Mouse (Mus musculus) heart, embryonic 15.5 days (tissue): ENCODE measurements at regions not wholly inside any gene's neighbourhood (a gene's known extent, or its start where the extent isn't known, plus 50 kb on each side); places are given as distances from the start of the nearest gene placed in this dataset.

Source experiments
- ATAC-seq: fragments of 200-750 bp; cut with Nextera tagmentation; replicated peaks from 2 replicates; pipeline ENCODE4 v1.8.0; 2017; ENCODE audit warnings: low read depth, moderate TSS enrichment; ENCODE audit not compliant: insufficient number of reproducible peaks, insufficient read depth, low FRiP score
- H3K27ac ChIP-seq: fragments of 300-500 bp; sonication (generic); 2 replicates; pipeline ENCODE4 v1.5.1; 2015; ENCODE audit warnings: mild to moderate bottlenecking, inconsistent platforms
- H3K27me3 ChIP-seq: fragments of 300-500 bp; sonication (generic); 2 replicates; pipeline ENCODE4 v1.6.1; 2015; ENCODE audit warnings: inconsistent platforms
- H3K36me3 ChIP-seq: fragments of 300-500 bp; sonication (generic); 2 replicates; pipeline ENCODE4 v1.6.1; 2015; ENCODE audit warnings: mild to moderate bottlenecking, inconsistent platforms
- H3K4me1 ChIP-seq: fragments of 300-500 bp; sonication (generic); replicated peaks from 2 replicates; pipeline ENCODE4 v1.6.1; 2015; ENCODE audit warnings: inconsistent platforms
- H3K4me2 ChIP-seq: fragments of 300-500 bp; sonication (generic); 2 replicates; pipeline ENCODE4 v1.6.1; 2015; ENCODE audit warnings: inconsistent platforms, mild to moderate bottlenecking, moderate library complexity
- H3K4me3 ChIP-seq: fragments of 300-500 bp; sonication (generic); 2 replicates; pipeline ENCODE4 v1.5.1; 2015; ENCODE audit warnings: mild to moderate bottlenecking, inconsistent platforms
- H3K9ac ChIP-seq: fragments of 300-500 bp; sonication (generic); 2 replicates; pipeline ENCODE4 v1.6.1; 2015; ENCODE audit warnings: mild to moderate bottlenecking, inconsistent platforms
- H3K9me3 ChIP-seq: fragments of 300-500 bp; sonication (generic); replicated peaks from 2 replicates; pipeline ENCODE4 v1.6.1; 2016; ENCODE audit warnings: inconsistent platforms
- WGBS: fragments of 180-500 bp; shearing (Covaris S2); methylation state at CpG from one replicate; pipeline ENCODE4 v1.1.7; 2015; ENCODE audit warnings: mixed read lengths; 5-methylcytosine and 5-hydroxymethylcytosine counted together

DNA sequence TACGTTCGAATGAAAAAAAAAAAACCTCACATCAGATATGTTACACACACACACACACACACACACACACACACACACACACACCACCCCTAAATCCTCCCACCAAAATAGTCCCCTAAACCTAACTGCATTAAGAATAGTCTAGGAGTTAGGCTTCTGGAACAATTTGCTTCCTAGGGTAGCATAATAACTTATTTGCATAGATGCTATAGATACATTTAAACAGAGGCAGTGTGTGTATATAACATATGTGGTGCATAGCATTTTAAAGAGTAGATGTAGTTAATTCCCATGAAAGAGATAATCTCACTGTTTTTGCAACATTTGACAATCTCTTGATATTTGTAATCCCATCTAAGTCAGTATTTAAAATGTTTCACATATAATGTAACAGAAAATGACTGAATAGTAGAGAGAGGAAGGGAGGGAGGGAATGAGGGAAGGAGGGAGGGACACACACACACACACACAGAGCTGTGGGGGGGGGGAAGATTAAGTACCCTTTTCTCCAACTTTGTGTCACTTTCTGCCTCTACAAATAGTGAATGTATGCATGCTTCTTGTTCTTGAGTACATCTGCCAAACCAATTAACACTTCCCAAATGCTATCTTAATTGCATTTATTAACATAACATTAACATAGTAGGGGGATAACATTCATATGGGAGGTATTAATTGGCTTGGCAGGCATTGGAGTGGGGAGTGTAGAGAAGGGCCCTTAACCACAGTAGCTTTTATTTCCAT lies 127.7 kb upstream of the Tle1 start:
- ATAC-seq = no peak
- H3K27me3 ChIP-seq = no peaks in the 10 kb centered on the region
- no peak overlapping the region for H3K27ac ChIP-seq
- no peaks in the 10 kb centered on the region for H3K4me1 ChIP-seq
- H3K36me3 ChIP-seq = no peaks in the 10 kb centered on the region
- H3K4me3 ChIP-seq = no peak overlapping the region
- no peak overlapping the region for H3K4me2 ChIP-seq
- 67% methylated on average over 2 of the region's 2 CpGs for WGBS
- no peaks in the 10 kb centered on the region for H3K9me3 ChIP-seq
- H3K9ac ChIP-seq = no peak overlapping the region

- ATAC-seq = no peak
- Histone ChIP-seq H3K4me3 (no peak overlapping the region), H3K4me1 (no peaks in the 10 kb centered on the region), H3K9ac (no peak overlapping the region), H3K9me3 (no peaks in the 10 kb centered on the region), H3K36me3 (no peaks in the 10 kb centered on the region), H3K4me2 (no peak overlapping the region), H3K27me3 (no peaks in the 10 kb centered on the region), H3K27ac (no peak overlapping the region)
These were observed 124.2 kb upstream of the Tle1 start for GRCm38 (mm10) chr4:72324913-72325312.

DNA sequence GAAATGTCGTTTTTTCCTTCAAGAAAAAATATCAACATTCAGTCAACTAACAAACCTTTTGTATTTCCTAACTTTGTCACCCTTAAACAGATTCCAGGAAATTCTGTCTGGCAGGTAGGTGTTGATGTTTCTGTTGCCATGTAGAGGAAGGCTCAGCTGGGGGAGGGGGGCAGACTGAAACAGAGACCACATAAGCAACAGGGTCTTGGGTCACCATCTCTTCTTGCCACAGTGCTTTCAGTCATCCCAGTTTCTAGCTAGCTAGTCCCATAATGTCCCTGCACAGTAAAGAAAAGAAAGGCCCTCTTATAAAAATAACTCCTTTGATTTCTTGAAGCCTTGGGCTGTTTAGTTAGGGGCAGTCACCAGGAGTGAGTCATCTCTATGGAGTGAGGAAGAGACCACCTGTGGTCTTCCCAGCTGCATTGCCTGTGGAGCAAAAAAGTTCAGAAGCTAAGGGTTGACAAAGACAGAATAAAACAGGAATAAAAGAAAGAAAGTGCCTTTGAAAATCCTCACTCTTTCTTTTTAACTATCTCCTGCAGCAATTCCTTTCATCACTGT lies 84.5 kb upstream of the Tle1 start:
- no peak overlapping the region for H3K27ac ChIP-seq
- H3K27me3 ChIP-seq = no peaks in the 10 kb centered on the region
- H3K4me1 ChIP-seq = no peaks in the 10 kb centered on the region
- no peaks in the 10 kb centered on the region for H3K36me3 ChIP-seq
- H3K9me3 ChIP-seq = no peaks in the 10 kb centered on the region
- no peak overlapping the region for H3K9ac ChIP-seq
- ATAC-seq = no peak
- no peak overlapping the region for H3K4me3 ChIP-seq
- H3K4me2 ChIP-seq = no peak overlapping the region
- WGBS = 30% methylated on average over 1 of the region's 1 CpGs

- Histone ChIP-seq H3K27me3 (no peaks in the 10 kb centered on the region), H3K4me1 (no peaks in the 10 kb centered on the region), H3K4me3 (no peak overlapping the region), H3K9ac (no peak overlapping the region), H3K36me3 (no peaks in the 10 kb centered on the region), H3K27ac (no peak overlapping the region), H3K9me3 (no peaks in the 10 kb centered on the region), H3K4me2 (no peak overlapping the region)
- no peak for ATAC-seq
- WGBS = 78% methylated on average over 1 of the region's 1 CpGs
These were observed 49.8 kb upstream of the Tle1 start for GRCm38 (mm10) chr4:72250531-72250930.
